In genomic region chr10:22608799-22609357, GRCm38 (mm10) we compare ENCODE assay signal across 9 mouse cellular contexts. TPM values are rescaled to one million over a fixed set of nuclear protein-coding genes. Genes with fewer than 3 reads are reported as not detected.
DNase-seq lines count a peak whose midpoint lies in the region; ATAC-seq lines count a peak whose summit lies in the region.
"Had no signal": no experiment of that assay in that cellular context is flagged by ENCODE, and none has a peak within 500 bp of the region (broad histone marks: within the 10 kb centered on the region; RNA-seq: fewer than 3 reads in every experiment).

No protein-coding gene starts in this region.

- no peak overlapping the region; the same call in 1 of the 2 replicates for H3K9ac ChIP-seq in heart, embryonic 14.5 days (ENCODE audit: low read length)
- peak overlapping the region; percentile 35; the same call in 1 of the 2 replicates for H3K9ac ChIP-seq in neural tube, embryonic 14.5 days (replicated peaks; ENCODE audit: low read depth, low read length)

- H3K4me3 ChIP-seq in heart, embryonic 14.5 days (ENCODE audit: control insufficient read depth in 1 of 2, insufficient read depth in 1 of 2, low read depth in 1 of 2, low read length in 2 of 2): peak overlapping the region; percentile 18 to 22; a peak in 3 of 4 replicates
- H3K4me3 ChIP-seq in neural tube, embryonic 14.5 days (ENCODE audit: low read depth, low read length): peak overlapping the region; percentile 13; the same call in 1 of the 2 replicates

- no peaks in the 10 kb centered on the region for H3K9me3 ChIP-seq in heart, embryonic 14.5 days (ENCODE audit: control insufficient read depth, low read length)
- H3K9me3 ChIP-seq in neural tube, embryonic 14.5 days (ENCODE audit: control insufficient read depth, low read length): no peaks in the 10 kb centered on the region
- H3K9me3 ChIP-seq: G1E had no signal

- DNase-seq in heart, postnatal 25 days (ENCODE audit: low spot score): no peak
- DNase-seq in cerebellum, postnatal 14 days: peak; percentile 49 to 54
- DNase-seq in gastrocnemius, postnatal 25 days: peak; percentile 12
- peak; percentile 50 to 58 for DNase-seq in left cerebral cortex, postnatal 25 days (ENCODE audit: low spot score in 2 of 2)
- no peak for DNase-seq in adrenal gland, adult (ENCODE audit: inconsistent age in 2 of 2, low spot score in 1 of 2)
- no peak for DNase-seq in c-Kit-positive CD71-positive TER-119-positive erythroid progenitor cells, embryonic 14.5 days (ENCODE audit: low spot score)

- peaks cover 0 to 2% of the 10 kb centered on the region in 2 experiments; a peak in 1 of 4 replicates for H3K4me1 ChIP-seq in heart, embryonic 14.5 days (ENCODE audit: control insufficient read depth in 2 of 2, insufficient read depth in 2 of 2, low read length in 2 of 2)
- H3K4me1 ChIP-seq in neural tube, embryonic 14.5 days (ENCODE audit: control insufficient read depth, insufficient read depth, low read length): peaks cover 7% of the 10 kb centered on the region; the same call in 1 of the 2 replicates

- 6% methylated on average over 11 of the region's 11 CpGs for WGBS in heart, embryonic 14.5 days
- WGBS in neural tube, embryonic 14.5 days: under 1% methylated on average over 11 of the region's 11 CpGs

- no peak overlapping the region for H3K27ac ChIP-seq in heart, embryonic 14.5 days (replicated peaks in 1 of 2; ENCODE audit: control insufficient read depth in 1 of 2, insufficient read depth in 1 of 2, low read depth in 2 of 2, low read length in 2 of 2)
- H3K27ac ChIP-seq in neural tube, embryonic 14.5 days (ENCODE audit: low read depth, low read length): no peak overlapping the region; the same call in 1 of the 2 replicates

- peak overlapping the region; percentile 58 for H3K4me2 ChIP-seq in heart, embryonic 14.5 days (ENCODE audit: low read length)
- H3K4me2 ChIP-seq in neural tube, embryonic 14.5 days (ENCODE audit: low read depth, low read length): peak overlapping the region; percentile 43

- ATAC-seq in heart, embryonic 14.5 days (ENCODE audit: insufficient number of reproducible peaks, insufficient read depth, low FRiP score, low read depth): no peak
- ATAC-seq in neural tube, embryonic 14.5 days (ENCODE audit: low read depth): peak; percentile 59; the same call in 1 of the 2 replicates

- intact Hi-C loops in heart, postnatal 25 days (cut with DNase I): no loop called here
- intact Hi-C loops in left cerebral cortex, postnatal 25 days (cut with DNase I): no loop called here

- no peaks in the 10 kb centered on the region for H3K36me3 ChIP-seq in heart, embryonic 14.5 days (ENCODE audit: control insufficient read depth, insufficient read depth, low read length)
- H3K36me3 ChIP-seq in neural tube, embryonic 14.5 days (ENCODE audit: control insufficient read depth, insufficient read depth, low read length): no peaks in the 10 kb centered on the region
- H3K36me3 ChIP-seq: G1E had no signal

- H3K27me3 ChIP-seq in heart, embryonic 14.5 days (ENCODE audit: control insufficient read depth, insufficient read depth, low read length): no peaks in the 10 kb centered on the region
- no peaks in the 10 kb centered on the region for H3K27me3 ChIP-seq in neural tube, embryonic 14.5 days (ENCODE audit: control insufficient read depth, insufficient read depth, low read length)

RNA-seq across cellular contexts. Expression of gene Slc2a12, which starts 35.9 kb away (rescaled TPM):
- 1.8 and 2.5 TPM in 2 replicates for polyA plus RNA-seq in heart, embryonic 14.5 days (2014; fragmentation: Nextera tagmentation; extraction: Ambion mirVana)
- total RNA-seq in heart, postnatal 25 days (2021): 10 to 100 TPM; 17.1 to 20.0 TPM
- 10 to 100 TPM in 1 of 2 experiments, 1 to 10 TPM in 1; 9.9 to 11.6 TPM for total RNA-seq in gastrocnemius, postnatal 25 days (2021)
- total RNA-seq in left cerebral cortex, postnatal 25 days (2021): 1 to 10 TPM; 3.5 to 5.0 TPM
- polyA plus RNA-seq in neural tube, embryonic 14.5 days (2014; fragmentation: Nextera tagmentation; extraction: Ambion mirVana): 0.99 and 1.7 TPM in 2 replicates
- polyA plus RNA-seq: G1E had no signal

Comparison
In these comparisons a context has a peak if more than half of its experiments do, and no peak if none do; other contexts are left out.
1. DNase-seq: peak in cerebellum, postnatal 14 days (2 of 2), gastrocnemius, postnatal 25 days (single experiment) and left cerebral cortex, postnatal 25 days (2 of 2); none in heart, postnatal 25 days (single experiment), adrenal gland, adult (0 of 2) and c-Kit-positive CD71-positive TER-119-positive erythroid progenitor cells, embryonic 14.5 days (single experiment).